Mouse (Mus musculus): ENCODE measurements around the gene Pi4ka. TPM values are rescaled to one million over a fixed set of nuclear protein-coding genes. Genes with fewer than 3 reads are reported as not detected.

Gene Pi4ka
- total and polyA plus RNA-seq, 2 experiments, result 17.9 to 21.4 TPM

- Histone ChIP-seq H3K4me3 (ENCODE audit: insufficient read depth, low read depth, low read length) (peak overlapping the region; percentile 60), H3K27ac (replicated peaks; ENCODE audit: insufficient read depth, low read depth, low read length) (peak overlapping the region; percentile 83), H3K9ac (ENCODE audit: low read depth, low read length) (peak overlapping the region; percentile 82), H3K79me2 (ENCODE audit: control insufficient read depth, insufficient read depth, low read length) (peaks cover 13% of the 10 kb centered on the region; the same call in 1 of the 2 replicates), H3K36me3 (ENCODE audit: control insufficient read depth, insufficient read depth, low read length) (peaks cover 16% of the 10 kb centered on the region), H3K4me1 (ENCODE audit: control insufficient read depth, insufficient read depth, low read length) (peaks cover 30% of the 10 kb centered on the region), H3K27me3 (ENCODE audit: control insufficient read depth, insufficient read depth, low read length) (no peaks in the 10 kb centered on the region)
- no peak for TF ChIP-seq POLR2A (IDR thresholded peaks at IDR 0.05; ENCODE audit: extremely low read depth, insufficient read depth, low read length)
- no peak for TF ChIP-seq CTCF (IDR thresholded peaks at IDR 0.05; ENCODE audit: low read depth, low read length)
- peak; percentile 61 for DNase-seq (ENCODE audit: extremely low read depth, low read depth, low spot score)
- 18% methylated on average over 5 of the region's 5 CpGs for WGBS
Measured at GRCm38 (mm10) chr16:17331855-17332254, 74.3 kb downstream of the Pi4ka start.

- Histone ChIP-seq H3K27me3 (ENCODE audit: control insufficient read depth, insufficient read depth, low read length) (no peaks in the 10 kb centered on the region), H3K36me3 (ENCODE audit: control insufficient read depth, insufficient read depth, low read length) (peaks cover 9% of the 10 kb centered on the region), H3K4me3 (ENCODE audit: insufficient read depth, low read depth, low read length) (peak within 1 kb of the TSS; percentile 60), H3K4me1 (ENCODE audit: control insufficient read depth, insufficient read depth, low read length) (peaks cover 22% of the 10 kb centered on the region), H3K27ac (replicated peaks; ENCODE audit: insufficient read depth, low read depth, low read length) (peak within 1 kb of the TSS; percentile 83), H3K9ac (ENCODE audit: low read depth, low read length) (peak within 1 kb of the TSS; percentile 82), H3K79me2 (ENCODE audit: control insufficient read depth, insufficient read depth, low read length) (peaks cover 6% of the 10 kb centered on the region; the same call in 1 of the 2 replicates)
- peak; percentile 99 for DNase-seq (ENCODE audit: extremely low read depth, low read depth, low spot score)
- TF ChIP-seq POLR2A (IDR thresholded peaks at IDR 0.05; ENCODE audit: extremely low read depth, insufficient read depth, low read length) (no peak), CTCF (IDR thresholded peaks at IDR 0.05; ENCODE audit: low read depth, low read length) (no peak)
- 18% methylated on average over 2 of the region's 2 CpGs for WGBS
Measured at GRCm38 (mm10) chr16:17331116-17331515, 75.0 kb downstream of the Pi4ka start, which contains the start of gene Serpind1. Serpind1 (plus strand) TSS chr16:17331371.

- H3K9ac ChIP-seq (ENCODE audit: low read depth, low read length), result no peak overlapping the region
- TF ChIP-seq CTCF (IDR thresholded peaks at IDR 0.05; ENCODE audit: low read depth, low read length) (no peak), POLR2A (IDR thresholded peaks at IDR 0.05; ENCODE audit: extremely low read depth, insufficient read depth, low read length) (no peak)
- H3K4me3 ChIP-seq (ENCODE audit: insufficient read depth, low read depth, low read length), result no peak overlapping the region
- peaks cover 3% of the 10 kb centered on the region; the same call in 1 of the 2 replicates for H3K79me2 ChIP-seq (ENCODE audit: control insufficient read depth, insufficient read depth, low read length)
- WGBS, result 55% methylated on average over 1 of the region's 1 CpGs
- H3K27ac ChIP-seq (replicated peaks; ENCODE audit: insufficient read depth, low read depth, low read length), result peak overlapping the region; percentile 58
- peaks cover 14% of the 10 kb centered on the region for H3K4me1 ChIP-seq (ENCODE audit: control insufficient read depth, insufficient read depth, low read length)
- H3K36me3 ChIP-seq (ENCODE audit: control insufficient read depth, insufficient read depth, low read length), result peaks cover 7% of the 10 kb centered on the region
- no peaks in the 10 kb centered on the region for H3K27me3 ChIP-seq (ENCODE audit: control insufficient read depth, insufficient read depth, low read length)
- peak; percentile 94 for DNase-seq (ENCODE audit: extremely low read depth, low read depth, low spot score)
Measured at GRCm38 (mm10) chr16:17329848-17330570, 76.1 kb downstream of the Pi4ka start.

GRCm38 (mm10) chr16:17326064-17326463, 80.0 kb downstream of the Pi4ka start:
- Histone ChIP-seq H3K79me2 (ENCODE audit: control insufficient read depth, insufficient read depth, low read length) (no peaks in the 10 kb centered on the region), H3K27ac (replicated peaks; ENCODE audit: insufficient read depth, low read depth, low read length) (no peak overlapping the region), H3K4me1 (ENCODE audit: control insufficient read depth, insufficient read depth, low read length) (peaks cover 7% of the 10 kb centered on the region; the same call in 1 of the 2 replicates), H3K4me3 (ENCODE audit: insufficient read depth, low read depth, low read length) (no peak overlapping the region), H3K27me3 (ENCODE audit: control insufficient read depth, insufficient read depth, low read length) (no peaks in the 10 kb centered on the region), H3K36me3 (ENCODE audit: control insufficient read depth, insufficient read depth, low read length) (peaks cover 9% of the 10 kb centered on the region; the same call in 1 of the 2 replicates), H3K9ac (ENCODE audit: low read depth, low read length) (no peak overlapping the region)
- DNase-seq (ENCODE audit: extremely low read depth, low read depth, low spot score), result no peak
- 99% methylated on average over 2 of the region's 2 CpGs for WGBS
- TF ChIP-seq CTCF (IDR thresholded peaks at IDR 0.05; ENCODE audit: low read depth, low read length), result no peak
- TF ChIP-seq POLR2A (IDR thresholded peaks at IDR 0.05; ENCODE audit: extremely low read depth, insufficient read depth, low read length), result no peak

- TF ChIP-seq CTCF (IDR thresholded peaks at IDR 0.05; ENCODE audit: low read depth, low read length) (no peak), POLR2A (IDR thresholded peaks at IDR 0.05; ENCODE audit: extremely low read depth, insufficient read depth, low read length) (no peak)
- Histone ChIP-seq H3K27ac (replicated peaks; ENCODE audit: insufficient read depth, low read depth, low read length) (no peak overlapping the region), H3K4me1 (ENCODE audit: control insufficient read depth, insufficient read depth, low read length) (peaks cover 2% of the 10 kb centered on the region; the same call in 1 of the 2 replicates), H3K9ac (ENCODE audit: low read depth, low read length) (no peak overlapping the region), H3K36me3 (ENCODE audit: control insufficient read depth, insufficient read depth, low read length) (peaks cover 9% of the 10 kb centered on the region; the same call in 1 of the 2 replicates), H3K79me2 (ENCODE audit: control insufficient read depth, insufficient read depth, low read length) (no peaks in the 10 kb centered on the region), H3K4me3 (ENCODE audit: insufficient read depth, low read depth, low read length) (no peak overlapping the region), H3K27me3 (ENCODE audit: control insufficient read depth, insufficient read depth, low read length) (no peaks in the 10 kb centered on the region)
- 93% methylated on average over 5 of the region's 5 CpGs for WGBS
- no peak for DNase-seq (ENCODE audit: extremely low read depth, low read depth, low spot score)
Measured at GRCm38 (mm10) chr16:17324745-17325144, 81.4 kb downstream of the Pi4ka start.

GRCm38 (mm10) chr16:17321481-17321880, 84.6 kb downstream of the Pi4ka start:
- no peak for TF ChIP-seq CTCF (IDR thresholded peaks at IDR 0.05; ENCODE audit: low read depth, low read length)
- TF ChIP-seq POLR2A (IDR thresholded peaks at IDR 0.05; ENCODE audit: extremely low read depth, insufficient read depth, low read length), result no peak
- peaks cover 17% of the 10 kb centered on the region for H3K36me3 ChIP-seq (ENCODE audit: control insufficient read depth, insufficient read depth, low read length)
- H3K4me3 ChIP-seq (ENCODE audit: insufficient read depth, low read depth, low read length), result no peak overlapping the region
- H3K4me1 ChIP-seq (ENCODE audit: control insufficient read depth, insufficient read depth, low read length), result peaks cover 2% of the 10 kb centered on the region; the same call in 1 of the 2 replicates
- WGBS, result 17% methylated on average over 5 of the region's 5 CpGs
- no peaks in the 10 kb centered on the region for H3K79me2 ChIP-seq (ENCODE audit: control insufficient read depth, insufficient read depth, low read length)
- no peak overlapping the region for H3K9ac ChIP-seq (ENCODE audit: low read depth, low read length)
- no peak overlapping the region for H3K27ac ChIP-seq (replicated peaks; ENCODE audit: insufficient read depth, low read depth, low read length)
- DNase-seq (ENCODE audit: extremely low read depth, low read depth, low spot score), result peak; percentile 75
- H3K27me3 ChIP-seq (ENCODE audit: control insufficient read depth, insufficient read depth, low read length), result no peaks in the 10 kb centered on the region
